Mouse (Mus musculus): ENCODE measurements around the gene Ell3. TPM values are rescaled to one million over a fixed set of nuclear protein-coding genes. Genes with fewer than 3 reads are reported as not detected.

The Ell3 gene
- total RNA-seq, 2 experiments from 2014 or later = not detected

DNA sequence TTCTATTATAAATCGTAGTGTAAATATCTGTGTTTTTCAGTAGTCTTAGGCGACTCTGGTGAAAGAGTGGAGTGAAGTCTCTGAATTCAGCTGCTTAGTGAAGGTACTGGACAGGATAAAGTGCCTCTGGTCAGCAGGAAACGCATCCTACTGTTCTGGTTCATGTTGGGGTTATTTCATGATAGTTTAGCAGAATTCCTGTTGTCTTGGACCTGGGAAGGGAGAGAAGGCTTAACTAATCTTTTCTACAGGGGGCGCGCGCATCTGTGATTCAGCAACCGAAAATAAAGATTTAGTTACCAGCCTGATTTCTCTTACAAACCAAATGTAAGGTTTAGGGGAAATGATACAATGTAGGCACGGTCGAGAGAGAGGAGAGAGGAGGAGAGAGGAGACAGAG is 4.1 kb upstream of the Ell3 start:
- DNase-seq (ENCODE audit: low spot score in 2 of 2) = peak; percentile 29 to 36

DNA sequence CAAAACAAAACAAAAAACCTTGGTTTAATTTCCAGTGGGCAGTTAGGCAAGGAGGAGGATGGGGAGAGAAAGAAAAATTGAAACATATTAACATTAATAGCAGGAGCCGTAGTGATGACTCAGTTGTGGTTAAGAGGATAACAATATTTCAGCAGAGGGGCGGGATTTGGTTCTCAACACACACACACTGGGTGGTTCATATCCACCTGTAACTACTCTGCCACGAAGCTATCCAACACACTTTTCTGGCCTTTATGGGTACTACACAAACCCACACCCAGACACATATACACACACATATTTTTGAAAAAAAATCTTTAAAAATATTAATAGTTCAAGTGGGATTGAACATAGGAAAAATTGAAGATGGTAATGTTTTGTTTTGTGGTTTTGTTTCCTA is 2.9 kb upstream of the Ell3 start:
- DNase-seq (ENCODE audit: low spot score in 2 of 2) = no peak

DNA sequence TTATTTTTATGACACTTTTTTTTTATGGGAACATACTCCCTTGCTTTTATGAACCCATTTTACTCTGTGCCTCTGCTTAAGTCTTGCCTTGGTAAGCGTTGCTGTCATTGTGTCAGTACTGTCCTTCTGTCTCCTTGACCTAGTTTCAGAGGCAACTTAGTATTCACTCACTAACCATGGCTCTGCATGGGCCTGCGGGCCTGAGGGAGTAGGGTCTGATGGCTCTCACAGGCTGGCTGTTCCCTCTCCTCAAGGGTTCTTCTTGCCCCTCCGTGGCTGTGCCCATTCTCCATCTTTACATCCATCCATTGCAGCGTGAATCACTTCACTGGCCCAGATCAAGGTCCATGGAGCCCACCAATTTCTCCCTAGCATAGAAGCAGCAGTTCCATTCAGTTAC is 2.4 kb upstream of the Ell3 start:
- DNase-seq (ENCODE audit: low spot score in 2 of 2) = no peak

DNA sequence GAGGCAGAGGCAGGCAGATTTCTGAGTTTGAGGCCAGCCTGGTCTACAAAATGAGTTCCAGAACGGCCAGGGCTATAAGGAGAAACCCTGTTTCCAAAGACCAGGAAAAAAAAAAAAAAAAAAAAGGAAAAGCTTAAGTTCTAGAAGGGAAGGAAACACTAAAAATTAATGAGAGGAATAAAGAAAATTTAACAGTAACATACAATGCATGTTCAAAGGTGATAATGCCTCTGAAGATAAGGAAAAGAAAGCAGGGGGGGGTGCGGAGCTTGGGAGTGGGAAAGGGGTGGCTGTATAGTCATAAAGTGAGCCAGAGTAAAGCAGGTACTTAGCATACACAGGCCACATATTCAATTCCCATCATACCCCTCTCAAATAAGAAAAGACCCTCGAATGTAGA is 1.0 kb upstream of the Ell3 start:
- DNase-seq (ENCODE audit: low spot score in 2 of 2) = no peak

DNA sequence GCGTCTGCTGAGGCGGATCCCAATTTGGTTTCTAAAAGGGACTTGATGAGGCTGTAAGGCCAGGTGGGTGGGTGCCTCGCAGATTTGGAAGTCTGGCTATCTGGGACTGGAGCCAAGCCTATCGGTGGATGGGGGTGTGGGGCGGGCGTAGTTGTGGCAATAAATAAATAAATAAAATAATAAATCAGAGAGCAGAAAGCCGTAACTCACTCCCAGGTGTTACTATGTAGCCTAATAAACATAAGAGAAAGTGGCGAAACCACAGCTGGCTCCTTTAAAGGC is 1.1 kb downstream of the Ell3 start:
- no peak for DNase-seq (ENCODE audit: low spot score in 2 of 2)

DNA sequence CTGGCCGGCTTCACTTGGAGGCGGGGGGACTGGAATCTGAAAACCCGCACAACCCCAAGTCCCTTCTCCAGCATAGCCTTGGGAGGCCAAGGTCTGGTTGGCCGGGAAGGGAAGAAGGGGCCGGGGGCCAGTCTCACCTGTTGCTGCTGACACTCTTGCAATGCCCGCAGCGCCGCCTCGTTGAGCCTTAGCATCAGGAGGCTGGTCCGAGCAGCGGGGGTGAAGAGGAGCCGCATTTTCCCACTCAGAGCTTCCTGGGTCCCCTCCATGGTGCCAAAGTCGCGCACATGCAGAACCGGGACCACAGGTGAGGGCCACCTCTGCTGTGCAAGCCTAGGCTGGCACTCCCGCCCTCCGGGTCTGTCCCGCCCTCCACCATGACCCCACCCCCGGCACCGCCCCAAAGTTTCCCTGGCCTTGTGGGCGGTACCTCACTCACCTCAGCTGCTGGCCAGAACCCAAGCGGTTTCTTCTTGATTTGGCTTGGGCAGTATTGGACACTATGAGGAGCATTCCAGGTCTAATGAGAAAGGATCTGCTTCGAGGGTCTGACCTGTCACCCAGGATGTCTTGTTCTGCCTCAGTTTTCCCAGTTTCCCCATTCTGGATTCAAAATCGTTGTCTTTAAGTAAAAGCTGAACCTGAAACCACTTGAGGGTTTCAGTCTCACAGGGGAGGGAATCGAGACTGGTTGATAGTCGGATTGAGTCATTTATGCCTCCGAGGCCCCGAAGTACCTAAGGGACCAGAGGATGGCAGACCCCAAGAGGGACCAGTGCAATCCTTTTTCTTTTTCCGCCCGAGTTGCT is 1.6 kb downstream of the Ell3 start:
- no peak for DNase-seq (ENCODE audit: low spot score in 2 of 2)

DNA sequence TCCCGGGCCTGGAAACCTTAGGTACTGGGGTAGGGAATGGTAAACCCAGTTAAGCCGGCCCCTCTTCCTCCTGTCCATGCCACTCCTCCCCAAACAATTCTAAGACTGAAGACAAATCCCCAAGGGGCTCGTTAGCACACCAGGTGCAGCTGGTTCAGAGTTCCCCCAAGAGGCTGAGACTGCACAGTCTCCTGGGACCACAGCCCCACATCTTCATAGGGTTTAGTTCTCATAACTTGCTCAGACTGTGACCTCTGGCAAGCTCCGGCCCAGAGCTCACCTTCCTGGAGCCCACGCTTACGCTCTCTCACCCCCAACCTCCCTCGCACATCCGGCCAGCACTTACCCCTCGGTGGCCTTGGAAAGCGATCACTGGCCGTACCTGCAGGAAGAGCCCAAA is 2.3 kb downstream of the Ell3 start:
- no peak for DNase-seq (ENCODE audit: low spot score in 2 of 2)

DNA sequence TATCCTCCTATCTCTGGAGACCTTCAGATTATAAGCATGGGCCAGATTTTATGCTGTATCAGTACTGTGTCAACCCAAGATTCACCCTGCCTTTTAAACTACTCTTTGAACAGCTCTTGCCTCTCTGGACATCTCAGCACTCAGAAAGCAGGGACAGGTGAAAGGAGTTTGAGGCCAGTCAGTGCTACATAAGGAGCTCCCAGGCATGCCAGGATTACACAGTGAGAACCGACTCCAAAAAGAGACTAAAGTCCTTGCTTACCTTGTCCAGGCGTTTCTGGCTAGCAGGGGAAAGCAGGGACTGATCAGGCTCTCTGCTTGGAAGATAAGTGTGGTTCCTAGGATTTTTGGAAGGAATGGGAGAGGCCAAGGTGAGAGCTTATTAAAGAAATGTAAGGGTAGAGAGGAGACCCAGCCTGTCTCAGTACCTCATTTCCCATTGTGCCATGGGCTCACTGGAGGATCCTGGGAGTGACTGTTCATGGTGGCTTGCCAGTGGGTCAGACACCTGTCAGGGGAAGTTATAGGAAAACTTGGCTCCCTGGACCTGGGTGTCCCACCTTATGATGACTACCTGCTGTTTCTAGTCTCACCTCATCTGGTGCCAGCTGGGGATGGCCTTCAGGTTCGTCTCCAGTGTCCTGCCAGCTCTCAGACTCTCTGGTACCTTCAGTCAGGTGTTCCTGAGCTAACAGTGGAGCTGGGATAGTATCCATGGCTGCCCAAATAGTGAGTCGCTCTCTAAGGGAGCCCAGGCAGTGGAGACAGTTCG is 3.1 kb downstream of the Ell3 start:
- no peak for DNase-seq (ENCODE audit: low spot score in 2 of 2)

DNA sequence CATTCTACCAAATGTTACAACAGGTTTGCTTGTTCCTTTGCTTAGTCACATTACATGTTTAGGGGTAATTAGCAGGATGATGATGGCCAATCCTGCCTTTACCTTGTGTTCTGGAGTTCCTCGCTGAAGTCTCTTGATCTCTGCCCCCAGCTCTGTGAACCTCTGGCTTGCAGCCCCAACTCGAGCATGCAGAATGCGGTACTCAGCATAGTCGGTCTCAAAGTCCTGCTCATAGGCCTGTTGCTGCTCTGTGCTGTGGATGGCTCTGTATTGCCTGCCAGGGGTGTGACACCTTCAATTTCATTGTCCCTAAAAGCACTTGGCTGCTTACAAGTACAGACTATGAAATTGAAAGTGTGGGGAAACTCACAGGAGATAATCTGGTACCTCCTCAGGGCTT is 4.3 kb downstream of the Ell3 start:
- DNase-seq (ENCODE audit: low spot score in 2 of 2) = no peak

DNA sequence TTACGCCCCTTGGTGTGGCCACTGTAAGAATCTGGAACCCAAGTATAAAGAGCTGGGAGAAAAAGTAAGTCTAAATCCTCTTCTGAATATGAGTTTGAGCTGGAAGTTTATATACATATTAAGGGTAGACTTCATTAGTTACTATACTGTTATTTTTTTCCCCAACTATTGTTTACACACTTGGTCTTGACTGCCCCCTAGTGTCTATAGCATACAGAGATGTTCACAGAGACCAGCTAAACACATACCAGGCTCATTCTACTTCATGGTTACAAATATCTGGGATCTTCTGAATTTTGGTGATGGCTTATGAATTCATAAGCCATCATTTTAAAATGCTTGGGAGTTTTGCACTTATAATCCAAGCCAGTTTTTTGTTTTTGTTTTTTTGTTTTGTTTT is 9.2 kb downstream of the Ell3 start:
- DNase-seq (ENCODE audit: low spot score in 2 of 2) = no peak

DNA sequence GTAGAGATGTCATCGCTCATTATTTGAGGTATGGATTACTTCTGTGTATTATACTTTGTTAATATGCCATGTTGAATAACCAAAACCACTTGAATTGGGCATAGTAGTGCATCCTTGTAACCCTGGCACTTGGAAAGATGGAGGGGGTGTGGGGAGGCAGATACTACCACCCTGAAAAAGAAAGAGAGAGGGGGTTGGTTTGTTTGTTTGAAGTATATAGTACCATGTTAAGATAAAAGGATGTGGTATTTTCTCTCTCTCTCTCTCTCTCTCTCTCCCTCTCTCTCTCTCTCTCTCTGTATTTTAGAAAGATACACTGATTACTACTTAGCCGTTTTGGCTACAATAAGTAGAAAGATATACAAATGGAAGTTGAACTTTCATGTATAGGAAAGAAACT is 18.2 kb downstream of the Ell3 start:
- DNase-seq (ENCODE audit: low spot score in 2 of 2) = no peak

DNA sequence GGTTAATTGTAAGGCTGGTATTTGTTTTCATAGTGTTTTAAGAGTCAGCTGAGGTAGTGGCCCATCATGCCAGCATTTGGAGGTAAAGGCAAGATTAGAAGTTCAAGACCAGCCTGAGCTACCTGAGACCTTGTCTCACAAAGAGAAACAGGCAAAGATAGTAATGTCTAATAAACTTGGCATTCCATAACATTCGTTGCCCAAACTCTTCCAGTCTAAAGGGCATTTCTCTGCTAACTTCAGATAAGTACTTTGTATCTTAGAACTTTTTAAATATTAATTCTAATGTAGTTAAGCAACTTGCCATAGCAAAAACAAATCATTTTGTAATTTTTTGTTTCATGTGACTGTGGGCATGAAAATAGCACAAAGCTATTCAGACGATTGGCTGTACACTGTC is 20.9 kb downstream of the Ell3 start:
- no peak for DNase-seq (ENCODE audit: low spot score in 2 of 2)

DNA sequence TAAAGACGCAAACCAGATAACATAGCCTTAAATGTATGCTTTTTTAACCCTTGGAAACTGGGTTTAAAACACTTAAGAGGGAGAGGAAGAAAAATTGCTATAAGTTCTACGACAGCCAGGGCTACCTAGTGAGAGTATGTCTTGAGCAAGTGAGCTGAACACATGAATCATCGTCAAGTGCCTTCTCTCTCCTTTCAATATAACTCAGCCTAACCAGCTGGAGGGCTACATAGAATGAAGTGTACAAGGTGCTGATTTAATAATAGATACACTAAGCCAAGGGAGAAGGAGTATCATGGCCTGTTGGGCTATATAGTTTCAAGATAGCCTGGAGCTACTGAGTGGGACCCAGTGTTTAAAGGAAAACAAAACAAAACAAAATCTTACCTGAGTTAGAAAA is 25.6 kb downstream of the Ell3 start:
- DNase-seq (ENCODE audit: low spot score in 2 of 2) = no peak

DNA sequence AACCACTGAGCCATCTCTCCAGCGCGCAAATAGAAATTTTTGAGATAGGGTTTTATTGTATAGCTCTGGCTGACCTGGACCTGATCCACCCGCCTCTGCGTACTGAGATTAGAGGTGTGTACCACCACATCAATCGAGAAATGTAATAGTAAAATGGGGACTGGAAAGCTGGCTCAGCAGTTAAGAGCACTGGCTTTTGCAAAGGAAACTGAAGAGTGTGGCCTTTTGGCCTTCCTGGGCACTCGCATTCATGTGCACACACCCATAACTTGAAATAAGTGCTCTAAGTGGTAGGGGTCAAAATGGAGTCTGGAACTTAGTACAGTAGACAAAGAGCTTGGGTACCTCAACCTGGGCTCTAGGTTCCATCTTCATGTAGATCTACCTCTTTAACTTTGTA is 27.7 kb downstream of the Ell3 start:
- no peak for DNase-seq (ENCODE audit: low spot score in 2 of 2)

DNA sequence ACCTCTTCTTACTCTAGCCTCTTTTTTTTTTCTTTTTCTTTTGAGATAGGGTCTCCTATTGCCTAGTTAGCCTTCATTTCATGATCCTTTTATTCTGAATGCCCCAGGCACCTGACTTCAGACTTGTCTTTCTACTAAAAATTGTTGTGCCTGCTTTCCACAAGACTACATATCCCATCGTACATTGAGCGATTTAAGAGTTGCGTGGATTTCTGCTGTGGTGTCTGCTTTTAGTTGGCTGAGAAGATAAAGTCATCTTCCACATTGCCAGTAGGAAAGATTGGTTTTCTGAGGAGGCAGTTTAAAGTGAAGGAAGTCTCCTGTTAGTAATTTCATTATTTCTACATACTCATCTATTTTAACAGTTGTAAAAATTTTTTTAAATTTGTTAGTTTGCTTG is 28.5 kb downstream of the Ell3 start:
- DNase-seq (ENCODE audit: low spot score in 2 of 2) = no peak

DNA sequence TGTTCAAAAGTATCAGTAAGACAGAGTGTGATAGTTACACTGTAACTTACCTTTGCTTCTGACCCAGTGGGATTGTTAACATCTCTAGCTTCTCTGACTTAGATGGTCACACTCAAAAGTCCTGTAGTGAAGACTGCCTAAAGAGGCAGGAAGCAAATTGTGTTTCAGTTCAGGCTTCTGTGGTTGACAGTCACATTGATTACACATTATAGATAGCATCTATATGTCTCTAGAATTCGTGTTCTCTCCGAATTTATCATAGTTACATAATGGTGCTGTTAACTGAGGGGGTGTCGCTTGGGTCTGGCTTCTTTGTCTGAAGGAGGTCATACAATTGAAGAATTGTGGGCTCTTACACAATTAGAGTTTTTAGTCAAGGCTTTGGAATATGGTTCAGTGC is 29.0 kb downstream of the Ell3 start:
- no peak for DNase-seq (ENCODE audit: low spot score in 2 of 2)

DNA sequence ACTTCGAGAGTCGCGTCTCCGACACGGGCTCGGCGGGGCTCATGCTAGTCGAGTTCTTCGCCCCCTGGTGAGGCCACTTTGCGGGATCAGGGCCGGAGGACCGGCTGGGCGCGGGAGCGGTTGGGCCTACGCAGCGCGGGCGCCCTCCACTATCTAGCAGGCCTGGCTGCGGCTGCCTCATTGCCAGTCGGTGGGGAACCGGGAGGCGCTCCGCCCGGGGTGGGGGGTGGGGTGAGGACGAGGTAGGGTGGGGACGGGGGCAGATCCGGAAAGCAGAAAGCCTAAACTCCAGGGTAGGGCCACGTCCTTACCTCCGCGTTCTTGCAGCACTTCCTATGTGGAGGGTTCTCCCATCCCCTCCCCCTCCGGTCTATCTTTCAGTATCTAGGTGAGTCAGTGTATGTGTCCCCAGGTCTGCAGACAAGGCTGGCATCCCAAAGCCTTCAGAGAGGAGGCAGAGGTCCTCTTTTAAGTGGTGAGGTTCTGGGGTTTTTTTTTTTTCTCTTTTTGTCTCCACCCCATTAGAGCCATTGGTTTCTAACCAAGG is 29.9 kb downstream of the Ell3 start:
- peak; percentile 11 to 40 for DNase-seq (ENCODE audit: low spot score in 2 of 2)

DNA sequence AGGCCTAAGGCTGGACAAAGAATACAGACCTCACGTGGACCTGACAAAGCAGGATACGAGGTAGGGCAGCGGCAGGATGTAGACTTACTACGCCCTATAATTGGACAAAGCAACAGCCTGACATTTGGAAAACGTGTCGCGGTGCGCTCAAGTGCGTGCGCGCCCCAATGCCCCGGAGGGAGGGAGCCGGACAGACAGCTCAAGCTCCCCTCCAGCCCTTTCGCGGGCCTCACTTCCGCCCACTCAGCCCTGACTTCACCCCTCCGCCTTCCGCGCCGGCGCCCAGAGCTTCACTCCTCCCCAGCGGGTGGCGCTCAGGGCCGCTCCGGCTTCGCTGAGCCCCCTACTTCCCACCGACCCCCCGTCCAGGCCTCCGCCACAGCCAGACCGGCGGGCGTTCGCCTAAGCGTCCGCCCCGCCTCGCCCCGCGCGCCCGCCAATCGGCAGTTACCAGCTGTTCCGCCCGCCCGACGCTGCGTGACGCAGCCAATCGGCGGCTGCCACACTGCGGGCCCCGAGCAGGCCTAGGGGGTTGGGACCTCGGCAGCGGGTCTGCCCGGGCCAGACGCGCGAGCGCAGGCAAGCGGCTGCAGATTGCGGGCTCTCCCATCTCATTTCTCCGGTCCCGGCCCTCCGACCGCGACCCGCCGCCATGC is 30.6 kb downstream of the Ell3 start, which contains the start of the genes Pdia3 and Catsper2:
Gene Pdia3 (plus strand): TSS at position 389 of the 656 bp plus-strand sequence.
Gene Catsper2 (minus strand): TSS at position 406 of the 656 bp plus-strand sequence.
- DNase-seq (ENCODE audit: low spot score in 2 of 2) = peak; percentile 93 to 97

DNA sequence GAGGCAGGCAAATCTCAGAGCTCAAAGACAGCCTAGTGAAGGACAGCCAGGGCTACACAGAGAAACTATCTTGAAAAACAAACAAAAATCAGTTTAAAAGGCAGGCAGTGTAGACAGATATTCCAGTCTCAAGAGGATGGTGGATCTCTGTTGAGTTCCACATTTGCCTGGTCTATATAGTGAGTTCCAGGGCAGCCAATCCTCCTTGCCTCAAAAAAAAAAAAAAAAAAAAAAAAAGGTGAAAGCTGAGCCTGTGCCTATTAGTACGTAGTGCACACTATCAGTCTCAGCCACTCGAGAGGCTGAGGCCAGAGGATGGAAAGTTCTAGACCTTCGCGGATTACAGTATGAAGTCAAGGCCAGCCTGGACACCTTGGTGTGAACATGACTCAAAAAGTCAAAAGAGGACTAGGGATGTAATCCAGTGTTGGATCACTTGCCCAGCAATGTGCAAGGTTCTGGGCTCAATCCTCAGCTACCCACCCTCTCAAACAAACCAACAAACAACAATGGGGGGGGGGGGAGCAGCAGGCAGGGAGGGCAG is 31.2 kb downstream of the Ell3 start:
- DNase-seq (ENCODE audit: low spot score in 2 of 2) = no peak

DNA sequence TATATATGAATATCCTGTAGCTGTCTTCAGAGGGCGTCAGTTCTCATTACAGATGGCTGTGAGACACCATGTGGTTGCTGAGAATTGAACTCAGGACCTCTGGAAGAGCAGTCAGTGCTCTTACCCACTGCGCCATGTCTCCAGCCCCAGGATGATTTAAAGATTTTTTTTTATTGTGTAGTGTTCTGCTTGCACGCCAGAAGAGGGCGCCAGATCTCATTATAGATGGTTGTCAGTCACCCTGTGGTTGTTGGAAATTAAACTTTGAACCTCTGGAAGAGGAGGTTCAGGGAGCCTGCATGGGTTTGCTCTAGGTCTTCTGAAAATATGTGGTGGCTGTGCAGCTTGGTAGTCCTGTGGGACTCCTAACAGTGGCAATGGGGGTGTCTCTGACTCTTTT is 35.9 kb downstream of the Ell3 start:
- DNase-seq (ENCODE audit: low spot score in 2 of 2) = peak in 1 of 2 experiments; percentile 13

DNA sequence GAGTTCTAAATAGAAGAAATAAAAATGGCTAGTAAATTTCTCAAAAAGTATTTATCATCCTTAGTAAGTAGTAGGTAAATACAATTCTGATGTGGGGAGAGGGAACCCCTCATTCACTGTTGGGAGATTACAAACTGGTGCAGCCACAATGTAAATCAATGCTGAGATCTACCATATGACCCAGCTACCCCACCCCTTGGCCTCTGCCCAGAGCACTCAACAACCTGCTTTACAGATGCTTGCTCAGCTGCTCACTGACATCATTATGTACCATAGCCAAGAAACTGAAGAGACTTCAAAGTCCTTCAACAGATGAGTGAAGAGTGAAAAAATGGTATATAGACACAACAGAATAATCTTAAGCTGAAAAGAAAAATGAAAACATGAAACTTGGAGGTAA is 40.8 kb downstream of the Ell3 start:
- DNase-seq (ENCODE audit: low spot score in 2 of 2) = no peak

DNA sequence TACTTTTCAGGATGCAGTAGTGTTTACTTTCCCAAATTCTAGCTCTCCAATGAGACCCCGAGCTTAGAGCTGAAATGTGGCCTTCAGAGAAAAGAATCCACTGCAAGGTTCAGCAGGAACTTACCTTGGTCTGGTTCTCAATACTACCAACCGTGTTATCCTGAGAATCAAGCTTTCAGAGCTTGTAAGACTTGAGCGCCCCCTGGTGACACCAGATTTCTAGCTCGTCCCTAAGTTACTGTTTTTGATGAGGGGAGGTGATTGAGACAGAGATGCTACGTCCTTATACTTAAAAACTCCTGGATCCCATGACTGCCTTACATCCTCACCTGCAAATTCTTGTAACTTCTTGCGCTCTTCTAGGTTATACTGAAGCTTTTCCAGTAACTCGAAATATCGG is 47.5 kb downstream of the Ell3 start:
- peak; percentile 88 to 95 for DNase-seq (ENCODE audit: low spot score in 2 of 2)

Data from left cerebral cortex, adult 18-20 months (tissue).